Mouse (Mus musculus) myocyte (in vitro differentiated cells): Measurements from ENCODE around the gene Aifm1.

Experiments
- MAX ChIP-seq: IDR thresholded peaks from one replicate; pipeline ENCODE4 v1.6.1; 2011; ENCODE audit warnings: low read depth, mild to moderate bottlenecking, control low read depth
- MYOG ChIP-seq, 3 experiments: IDR thresholded peaks; one replicate each; pipeline ENCODE4 v1.6.1; 2011; ENCODE audit warnings: control low read depth in 2 of 3, low read depth in 2 of 3, mild to moderate bottlenecking in 2 of 3; ENCODE audit not compliant: insufficient read length in 2 of 3, control insufficient read depth in 1 of 3, insufficient read depth in 1 of 3
- POLR2A ChIP-seq: IDR thresholded peaks from one replicate; pipeline ENCODE4 v1.6.1; 2011; ENCODE audit warnings: low read depth, mild to moderate bottlenecking, control low read depth, moderate library complexity; ENCODE audit not compliant: insufficient read length
- POLR2AphosphoS2 ChIP-seq: IDR thresholded peaks from one replicate; pipeline ENCODE4 v1.6.1; 2011; ENCODE audit warnings: low read depth, control low read depth; ENCODE audit not compliant: insufficient read length
- TCF12 ChIP-seq: IDR thresholded peaks from one replicate; pipeline ENCODE4 v1.6.1; 2011; ENCODE audit warnings: mild to moderate bottlenecking, control low read depth; ENCODE audit not compliant: poor library complexity, insufficient read depth, severe bottlenecking
- TCF3 ChIP-seq: IDR thresholded peaks from one replicate; pipeline ENCODE4 v1.6.1; 2011; ENCODE audit warnings: low read depth, control low read depth; ENCODE audit not compliant: insufficient read length

DNA sequence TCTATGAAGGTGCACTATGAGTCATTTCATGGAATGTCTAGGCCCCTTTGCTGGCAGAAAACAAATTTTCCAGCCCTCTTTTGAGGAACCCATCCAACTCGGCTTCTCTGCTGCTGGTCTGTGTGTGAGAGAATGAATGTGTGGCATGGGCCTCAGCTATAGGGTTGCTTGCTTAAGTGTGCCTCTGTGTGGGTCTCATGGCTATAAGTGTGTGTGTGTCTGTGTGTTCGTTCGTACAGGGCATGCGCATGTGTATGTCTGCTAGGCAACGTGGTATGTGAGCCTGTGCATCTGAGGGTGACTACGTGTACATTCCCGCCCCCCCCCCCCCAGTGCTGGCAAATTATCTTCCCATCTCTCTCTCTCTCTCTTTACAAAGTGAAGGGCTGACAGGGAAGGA, 52.9 kb downstream of the Aifm1 start:
- TF ChIP-seq POLR2A (no peak), POLR2AphosphoS2 (no peak), MAX (no peak), TCF12 (no peak), TCF3 (no peak), MYOG (IDR thresholded peaks at IDR 0.05; ENCODE audit: control insufficient read depth in 1 of 3, insufficient read depth in 1 of 3, insufficient read length in 2 of 3, low read depth in 2 of 3) (no peak)
